37 mouse cellular contexts compared by ENCODE assay signal in genomic region chr2:113776297-113776696, GRCm38 (mm10). TPM values are rescaled to one million over a fixed set of nuclear protein-coding genes. Genes with fewer than 3 reads are reported as not detected.
"Had no signal": no experiment of that assay in that cellular context is flagged by ENCODE, and none has a peak within 500 bp of the region (broad histone marks: within the 10 kb centered on the region; RNA-seq: fewer than 3 reads in every experiment).

No protein-coding gene starts in this region.

- H3K36me3 ChIP-seq: heart, embryonic 10.5 days; heart, embryonic 12.5 days; heart, embryonic 13.5 days; heart, embryonic 15.5 days; hindbrain, embryonic 10.5 days; hindbrain, embryonic 12.5 days; intestine, embryonic 15.5 days; kidney, embryonic 15.5 days had no signal

- H3K9me3 ChIP-seq: heart, embryonic 10.5 days; heart, embryonic 12.5 days; heart, embryonic 15.5 days; hindbrain, embryonic 10.5 days; hindbrain, embryonic 12.5 days; hindbrain, embryonic 13.5 days; hindbrain, embryonic 15.5 days; intestine, embryonic 15.5 days; kidney, embryonic 15.5 days had no signal

- H3K4me2 ChIP-seq: heart, embryonic 11.5 days; heart, embryonic 12.5 days; heart, embryonic 13.5 days; heart, embryonic 15.5 days; hindbrain, embryonic 12.5 days; hindbrain, embryonic 13.5 days; hindbrain, embryonic 14.5 days; hindbrain, embryonic 15.5 days; intestine, embryonic 15.5 days; kidney, embryonic 15.5 days had no signal

- ATAC-seq: hindbrain, embryonic 16.5 days; hindbrain, postnatal 0 days; inflammation-experienced regulatory T-cells, adult 6 months; intestine, embryonic 15.5 days; intestine, embryonic 16.5 days; intestine, postnatal 0 days had no signal

- H3K4me1 ChIP-seq: heart, embryonic 10.5 days; heart, embryonic 12.5 days; heart, embryonic 13.5 days; heart, embryonic 15.5 days; hindbrain, embryonic 10.5 days; hindbrain, embryonic 12.5 days; hindbrain, embryonic 13.5 days; hindbrain, embryonic 15.5 days; intestine, embryonic 15.5 days had no signal

- H3K27ac ChIP-seq: heart, embryonic 10.5 days; heart, embryonic 13.5 days; heart, embryonic 15.5 days; hindbrain, embryonic 10.5 days; hindbrain, embryonic 12.5 days; hindbrain, embryonic 13.5 days; hindbrain, embryonic 14.5 days; hindbrain, embryonic 15.5 days; hindbrain, postnatal 0 days; intestine, embryonic 15.5 days; kidney, embryonic 15.5 days; kidney, postnatal 0 days had no signal

- DNase-seq: heart, postnatal 10 days; heart, postnatal 14 days; heart, postnatal 4 days; kidney, adult 11 months; kidney, adult 18-20 months; kidney, adult 2 months; kidney, adult 8-10 months; kidney, adult 9 months; kidney, postnatal 10 days; kidney, postnatal 14 days; kidney, postnatal 25 days; kidney, postnatal 36 days; kidney, postnatal 4 days; layer of hippocampus, adult 9-11 months; layer of hippocampus, postnatal 36 days had no signal

- H3K9ac ChIP-seq: heart, embryonic 12.5 days; heart, embryonic 13.5 days; heart, embryonic 15.5 days; hindbrain, embryonic 12.5 days; hindbrain, embryonic 13.5 days; hindbrain, embryonic 14.5 days; hindbrain, embryonic 15.5 days; intestine, embryonic 15.5 days; kidney, embryonic 15.5 days had no signal

- H3K27me3 ChIP-seq: heart, embryonic 13.5 days; heart, embryonic 15.5 days; hindbrain, embryonic 12.5 days; hindbrain, embryonic 13.5 days; hindbrain, embryonic 15.5 days; intestine, embryonic 15.5 days; kidney, embryonic 15.5 days had no signal

- H3K4me3 ChIP-seq: heart, embryonic 10.5 days; heart, embryonic 12.5 days; heart, embryonic 13.5 days; heart, embryonic 15.5 days; hindbrain, embryonic 10.5 days; hindbrain, embryonic 12.5 days; hindbrain, embryonic 13.5 days; hindbrain, embryonic 15.5 days; intestine, embryonic 15.5 days; kidney, embryonic 15.5 days; layer of hippocampus, adult 2 months had no signal

RNA-seq across cellular contexts. Expression of gene Grem1, which starts 17.9 kb away (rescaled TPM):
- total RNA-seq: heart, postnatal 10 days; heart, postnatal 14 days; heart, postnatal 25 days; heart, postnatal 4 days; hematopoietic stem cell, adult 5-6 weeks had no signal
- polyA plus RNA-seq: heart, embryonic 12.5 days; heart, postnatal 0 days; inflammation-experienced regulatory T-cells, adult 6 months had no signal

RNA-seq across cellular contexts. Expression of gene Scg5, which starts 52.6 kb away (rescaled TPM):
- total RNA-seq: heart, postnatal 25 days; hematopoietic stem cell, adult 5-6 weeks had no signal
